Mouse (Mus musculus) intestine, embryonic 16.5 days (tissue): ENCODE results near the gene Tsc2. TPM values are rescaled to one million over a fixed set of nuclear protein-coding genes. Genes with fewer than 3 reads are reported as not detected.

Experiments
- ATAC-seq: fragments of 200-750 bp; cut with Nextera tagmentation; 2 replicates; pipeline ENCODE4 v1.8.0; 2017; ENCODE audit warnings: moderate TSS enrichment, moderate library complexity
- H3K27ac ChIP-seq: fragments of 300-500 bp; sonication (generic); 2 replicates; pipeline ENCODE4 v1.5.1; 2014; ENCODE audit warnings: mild to moderate bottlenecking, low read length
- H3K27me3 ChIP-seq: fragments of 300-500 bp; sonication (generic); replicated peaks from 2 replicates; pipeline ENCODE4 v1.6.1; 2014; ENCODE audit warnings: low read length, control low read depth, mixed read lengths; ENCODE audit not compliant: control insufficient read depth, insufficient read depth
- H3K36me3 ChIP-seq: fragments of 300-500 bp; sonication (generic); 2 replicates; pipeline ENCODE4 v1.6.1; 2014; ENCODE audit warnings: low read length, control low read depth; ENCODE audit not compliant: control insufficient read depth, insufficient read depth
- H3K4me1 ChIP-seq: fragments of 300-500 bp; sonication (generic); 2 replicates; pipeline ENCODE4 v1.6.1; 2014; ENCODE audit warnings: low read length, control low read depth, mixed read lengths; ENCODE audit not compliant: control insufficient read depth, insufficient read depth
- H3K4me2 ChIP-seq: fragments of 300-500 bp; sonication (generic); 2 replicates; pipeline ENCODE4 v1.6.1; 2014; ENCODE audit warnings: low read depth, low read length, control low read depth
- H3K4me3 ChIP-seq: fragments of 300-500 bp; sonication (generic); 2 replicates; pipeline ENCODE4 v1.5.1; 2014; ENCODE audit warnings: mild to moderate bottlenecking, low read length
- H3K9ac ChIP-seq: fragments of 300-500 bp; sonication (generic); 2 replicates; pipeline ENCODE4 v1.6.1; 2014; ENCODE audit warnings: low read depth, low read length
- H3K9me3 ChIP-seq: fragments of 300-500 bp; sonication (generic); 2 replicates; pipeline ENCODE4 v1.6.1; 2016; ENCODE audit warnings: low read length, control low read depth; ENCODE audit not compliant: control insufficient read depth
- WGBS: fragments of 180-500 bp; shearing (Covaris S2); extraction: QIAGEN DNeasy Blood & Tissue Kit; methylation state at CpG from one replicate; pipeline ENCODE4 v1.1.7; 2014; 5-methylcytosine and 5-hydroxymethylcytosine counted together
- polyA plus RNA-seq: library from polyadenylated mRNA; unstranded; fragments of >200 nt; fragmentation: Nextera tagmentation; extraction: Ambion mirVana; gene quantifications from 2 replicates; pipeline ENCODE4 v1.2.1, GENCODE M21; 2015

The Tsc2 gene
- polyA plus RNA-seq, 1 experiment from 2014 or later: 38.5 TPM

DNA sequence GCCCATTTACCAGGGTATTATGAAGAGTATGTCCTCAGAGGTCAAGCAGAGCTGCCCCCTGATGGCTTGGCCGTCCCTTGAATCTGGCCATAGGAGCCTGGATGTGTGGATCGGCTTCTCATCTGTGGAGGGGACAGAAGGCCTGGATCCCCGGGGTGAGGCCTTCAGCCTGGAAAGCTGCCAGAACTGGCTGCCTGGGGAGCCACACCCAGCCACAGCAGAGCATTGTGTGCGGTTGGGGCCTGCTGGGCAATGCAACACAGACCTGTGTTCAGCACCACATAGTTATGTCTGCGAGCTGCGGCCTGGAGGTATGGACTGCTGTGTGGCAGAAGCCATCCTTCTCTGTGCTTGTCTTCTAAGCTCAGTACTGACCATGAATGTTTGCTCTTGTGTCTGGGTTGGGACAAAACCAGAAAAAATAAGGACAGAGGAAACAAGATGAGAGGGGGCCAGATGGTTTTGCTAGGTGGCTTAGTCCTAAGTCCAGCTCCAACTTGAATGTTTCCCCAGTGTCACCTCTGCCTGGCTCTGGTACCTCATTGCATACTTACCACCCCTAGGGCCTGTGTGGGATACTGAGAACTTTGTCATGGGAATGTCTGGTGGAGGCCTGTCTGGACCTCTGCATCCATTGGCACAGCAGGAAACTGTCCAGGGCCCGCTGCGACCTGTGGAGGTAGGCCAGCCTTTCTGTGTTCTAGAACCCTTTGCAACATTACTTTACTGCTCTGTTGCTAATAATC is 65.2 kb downstream of the Tsc2 start:
- H3K27ac ChIP-seq: peak overlapping the region; percentile 40
- WGBS: 49% methylated on average over 8 of the region's 8 CpGs
- ATAC-seq: peak; percentile 91

DNA sequence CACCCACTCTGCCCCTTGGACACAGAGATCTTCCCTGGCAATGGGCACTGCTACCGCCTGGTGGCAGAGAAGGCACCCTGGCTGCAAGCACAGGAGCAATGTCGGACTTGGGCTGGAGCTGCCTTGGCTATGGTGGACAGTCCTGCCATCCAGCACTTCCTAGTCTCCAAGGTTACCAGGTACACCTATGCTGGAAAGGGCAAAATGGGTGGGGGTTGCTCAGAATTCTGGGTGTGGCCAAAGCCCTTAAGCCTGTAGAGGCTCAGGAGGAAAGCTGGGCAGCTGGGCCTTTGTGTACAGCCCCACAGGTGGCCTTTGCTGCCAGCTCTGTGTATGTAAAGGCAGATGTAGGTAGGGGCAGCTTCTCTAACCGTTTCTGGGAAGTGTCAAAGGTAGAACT is 66.6 kb downstream of the Tsc2 start:
- ATAC-seq: 0 out of 2 replicates have a peak, but pooled peaks have one; percentile 12
- Histone ChIP-seq H3K4me3 (no peak overlapping the region), H3K9me3 (no peaks in the 10 kb centered on the region), H3K4me2 (no peak overlapping the region), H3K36me3 (no peaks in the 10 kb centered on the region), H3K9ac (no peak overlapping the region), H3K27ac (no peak overlapping the region), H3K4me1 (peaks cover 16% of the 10 kb centered on the region), H3K27me3 (no peaks in the 10 kb centered on the region)
- 79% methylated on average over 3 of the region's 3 CpGs for WGBS

More for the DNA sequence above, 65.2 kb downstream of the Tsc2 start:
- no peak overlapping the region for H3K4me2 ChIP-seq
- peak overlapping the region; percentile 30; the same call in 1 of the 2 replicates for H3K9ac ChIP-seq
- H3K27me3 ChIP-seq: no peaks in the 10 kb centered on the region
- H3K4me3 ChIP-seq: no peak overlapping the region
- H3K4me1 ChIP-seq: peaks cover 16% of the 10 kb centered on the region
- no peaks in the 10 kb centered on the region; the same call in 1 of the 2 replicates for H3K36me3 ChIP-seq
- H3K9me3 ChIP-seq: no peaks in the 10 kb centered on the region

DNA sequence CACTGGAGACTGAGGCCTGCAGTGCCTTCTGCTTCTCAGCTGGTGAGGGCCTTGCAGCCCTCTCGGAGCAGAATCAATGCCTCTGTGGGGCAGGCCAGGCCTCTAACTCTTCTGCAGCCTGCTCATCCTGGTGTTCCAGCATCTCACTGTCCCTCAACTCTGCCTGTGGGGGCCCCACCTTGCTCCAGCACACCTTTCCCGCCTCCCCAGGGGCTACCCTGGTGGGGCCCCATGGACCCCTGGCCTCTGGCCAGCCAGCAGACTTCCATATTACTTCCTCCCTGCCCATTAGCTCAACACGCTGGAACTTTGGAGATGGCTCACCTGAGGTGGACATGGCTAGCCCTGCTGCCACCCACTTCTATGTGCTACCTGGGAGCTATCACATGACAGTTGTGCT is 67.3 kb downstream of the Tsc2 start:
- Histone ChIP-seq H3K27ac (no peak overlapping the region), H3K4me1 (peaks cover 16% of the 10 kb centered on the region), H3K4me2 (no peak overlapping the region), H3K27me3 (no peaks in the 10 kb centered on the region), H3K4me3 (no peak overlapping the region), H3K36me3 (no peaks in the 10 kb centered on the region), H3K9me3 (no peaks in the 10 kb centered on the region), H3K9ac (no peak overlapping the region)
- ATAC-seq: no peak
- WGBS: 75% methylated on average over 3 of the region's 3 CpGs

DNA sequence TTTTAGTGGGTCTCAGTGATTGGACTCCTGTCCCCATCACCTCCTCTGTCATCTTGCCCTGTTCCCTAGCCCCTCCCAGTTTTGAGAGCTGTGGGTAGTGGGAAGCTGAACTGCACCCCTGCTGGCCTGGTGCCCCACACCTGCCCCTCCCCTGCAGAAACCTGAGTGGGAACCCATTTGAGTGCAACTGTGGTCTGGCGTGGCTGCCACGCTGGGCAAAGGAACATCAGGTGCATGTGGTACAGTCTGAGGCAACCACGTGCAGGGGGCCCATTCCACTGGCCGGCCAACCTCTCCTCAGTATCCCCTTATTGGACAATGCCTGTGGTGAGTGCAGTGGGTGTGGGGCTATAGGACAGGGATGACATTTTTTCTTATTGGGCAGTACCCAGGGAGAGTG is 68.0 kb downstream of the Tsc2 start:
- no peaks in the 10 kb centered on the region for H3K9me3 ChIP-seq

DNA sequence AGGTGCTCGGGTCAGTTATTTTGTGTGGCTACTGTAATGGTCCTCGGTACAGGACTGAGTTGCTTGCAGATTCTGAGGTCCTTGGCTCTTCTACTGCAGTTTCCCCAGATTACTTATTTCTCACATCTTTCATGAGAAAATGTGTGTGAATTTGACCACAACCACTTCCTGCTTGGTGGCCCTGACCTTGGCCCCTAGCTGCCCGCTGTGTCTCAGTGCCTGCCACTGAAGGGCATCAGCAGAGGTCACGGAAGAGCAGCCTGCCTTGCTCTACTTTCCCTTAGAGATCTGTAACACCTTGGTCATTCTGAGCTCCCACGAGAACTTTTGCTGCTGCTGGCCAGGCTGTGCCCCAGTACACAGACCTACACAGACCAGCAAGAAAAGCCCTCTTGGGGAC is 68.8 kb downstream of the Tsc2 start:
- WGBS: 75% methylated on average over 5 of the region's 5 CpGs
- H3K4me3 ChIP-seq: no peak overlapping the region
- no peak for ATAC-seq
- H3K27ac ChIP-seq: no peak overlapping the region
- H3K9me3 ChIP-seq: no peaks in the 10 kb centered on the region
- H3K4me2 ChIP-seq: no peak overlapping the region
- no peaks in the 10 kb centered on the region for H3K27me3 ChIP-seq
- no peaks in the 10 kb centered on the region for H3K36me3 ChIP-seq
- no peak overlapping the region for H3K9ac ChIP-seq
- peaks cover 24% of the 10 kb centered on the region for H3K4me1 ChIP-seq

More for the DNA sequence above, 68.0 kb downstream of the Tsc2 start:
- 89% methylated on average over 4 of the region's 4 CpGs for WGBS
- Histone ChIP-seq H3K36me3 (no peaks in the 10 kb centered on the region), H3K4me2 (no peak overlapping the region), H3K27ac (no peak overlapping the region), H3K27me3 (no peaks in the 10 kb centered on the region), H3K9ac (no peak overlapping the region), H3K4me3 (no peak overlapping the region), H3K4me1 (peaks cover 17% of the 10 kb centered on the region)
- ATAC-seq: no peak

DNA sequence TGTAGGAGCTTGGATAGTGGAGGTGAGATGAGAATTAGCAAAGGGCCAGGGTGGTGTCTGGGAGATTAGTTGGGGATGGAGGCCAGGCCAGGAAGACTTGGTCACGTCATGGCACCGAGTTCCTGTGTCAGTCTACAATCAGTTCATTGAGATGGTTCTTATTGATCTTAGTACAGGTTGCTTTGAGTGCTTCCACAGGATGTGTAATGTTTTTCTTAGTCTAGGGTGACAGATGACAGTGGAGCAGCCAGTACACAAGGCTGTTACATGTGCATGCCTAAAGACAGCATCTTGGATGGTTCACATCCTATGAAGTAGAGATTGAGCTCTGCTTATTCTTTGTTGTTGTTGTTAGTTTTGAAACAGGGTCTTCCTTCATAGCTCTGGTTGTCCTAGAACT is 70.8 kb downstream of the Tsc2 start:
- no peak for ATAC-seq
- no peak overlapping the region for H3K27ac ChIP-seq
- 93% methylated on average over 2 of the region's 2 CpGs for WGBS
- H3K4me3 ChIP-seq: no peak overlapping the region
- H3K9me3 ChIP-seq: no peaks in the 10 kb centered on the region
- H3K36me3 ChIP-seq: no peaks in the 10 kb centered on the region
- no peak overlapping the region for H3K4me2 ChIP-seq
- H3K4me1 ChIP-seq: peaks cover 25% of the 10 kb centered on the region
- H3K9ac ChIP-seq: no peak overlapping the region
- H3K27me3 ChIP-seq: no peaks in the 10 kb centered on the region

DNA sequence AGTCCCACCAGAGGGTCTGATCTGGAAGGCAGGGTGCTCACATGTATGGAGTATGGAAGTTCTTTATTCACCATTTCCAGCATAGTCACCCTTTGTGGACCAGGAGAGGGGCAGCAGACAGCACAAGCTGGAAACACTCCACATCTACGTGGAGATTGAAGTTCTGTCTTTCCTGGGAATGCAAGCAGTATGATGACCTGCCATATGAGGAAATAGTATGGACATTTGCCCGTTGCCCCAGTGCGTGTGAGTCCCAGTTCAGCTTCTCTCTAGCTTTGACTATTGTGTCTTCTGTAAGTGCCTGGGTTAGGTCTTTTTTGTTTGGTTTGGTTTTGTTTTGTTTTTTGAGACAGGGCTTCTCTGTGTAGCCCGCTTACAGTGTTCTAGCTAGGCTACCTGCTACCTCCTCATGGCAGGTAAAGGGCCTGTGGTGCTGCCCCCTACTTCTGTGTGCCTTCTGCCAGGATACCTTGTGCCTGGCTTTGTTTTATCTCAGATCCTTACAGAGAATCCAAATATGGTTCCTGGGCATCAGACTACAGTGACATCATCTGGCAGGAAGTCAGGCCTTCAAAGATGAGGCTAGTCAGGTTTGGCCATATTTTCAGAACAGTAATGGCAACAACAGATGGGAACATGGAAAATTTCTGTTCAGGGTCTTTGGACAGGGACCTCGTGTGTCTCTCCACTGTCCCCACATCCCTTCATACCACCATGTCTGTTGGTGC is 72.0 kb downstream of the Tsc2 start:
- 90% methylated on average over 5 of the region's 5 CpGs for WGBS
- H3K4me1 ChIP-seq: peaks cover 19% of the 10 kb centered on the region
- H3K9me3 ChIP-seq: no peaks in the 10 kb centered on the region
- no peaks in the 10 kb centered on the region for H3K27me3 ChIP-seq
- H3K27ac ChIP-seq: no peak overlapping the region
- H3K4me2 ChIP-seq: no peak overlapping the region
- no peaks in the 10 kb centered on the region for H3K36me3 ChIP-seq
- H3K4me3 ChIP-seq: no peak overlapping the region
- no peak for ATAC-seq
- no peak overlapping the region for H3K9ac ChIP-seq

DNA sequence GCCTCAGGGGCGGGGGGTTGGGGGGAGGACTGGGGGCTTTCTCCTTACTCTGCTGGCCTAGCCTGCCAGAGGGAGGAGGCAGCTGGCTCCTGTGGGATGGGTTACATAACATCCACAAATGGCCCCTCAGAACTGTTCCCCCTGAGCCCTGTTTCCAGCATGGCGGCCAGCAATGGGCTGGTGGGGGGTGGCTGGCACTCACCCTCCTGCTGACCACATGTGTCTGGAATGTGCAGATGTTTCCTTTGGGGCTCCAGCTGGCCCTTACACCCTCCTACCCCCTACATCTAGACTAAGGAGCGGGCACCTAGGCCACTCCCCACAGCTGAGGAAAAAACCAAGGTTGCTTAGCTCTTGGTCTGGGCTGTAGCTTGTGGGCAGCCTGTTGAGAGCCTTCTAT is 73.3 kb downstream of the Tsc2 start:
- Histone ChIP-seq H3K4me2 (peak overlapping the region; percentile 21; the same call in 1 of the 2 replicates), H3K9ac (no peak overlapping the region), H3K4me3 (no peak overlapping the region), H3K27ac (peak overlapping the region; percentile 88), H3K27me3 (no peaks in the 10 kb centered on the region), H3K9me3 (no peaks in the 10 kb centered on the region), H3K4me1 (peaks cover 19% of the 10 kb centered on the region), H3K36me3 (no peaks in the 10 kb centered on the region)
- peak; percentile 39; the same call in 1 of the 2 replicates for ATAC-seq
- 65% methylated on average over 3 of the region's 3 CpGs for whole genome bisulfite sequencing

DNA sequence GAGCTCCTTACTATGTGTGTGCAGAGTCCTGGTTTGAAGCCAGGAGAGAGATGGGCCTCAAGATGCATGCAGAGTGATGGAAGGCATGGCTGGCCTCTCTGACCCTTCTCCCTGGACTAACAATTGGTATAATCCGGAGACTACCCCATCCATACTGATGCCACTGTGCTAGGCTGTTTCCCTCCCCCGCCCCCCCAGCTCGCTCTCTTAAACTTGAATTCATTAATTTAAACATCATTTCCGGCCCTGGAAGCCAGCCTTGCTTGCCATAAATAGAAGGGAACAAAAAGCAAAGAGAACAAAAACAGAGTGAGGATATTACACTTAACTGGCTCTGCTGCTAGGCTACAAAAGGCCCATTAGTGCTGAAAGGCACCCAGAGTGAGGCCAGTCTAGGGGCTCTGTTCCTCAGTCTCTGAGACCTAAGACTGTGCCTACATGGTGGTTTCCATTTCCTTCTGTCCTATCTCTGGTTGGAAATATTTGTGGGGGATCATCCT is 73.8 kb downstream of the Tsc2 start:
- peak; percentile 66 for ATAC-seq
- Histone ChIP-seq H3K4me1 (peaks cover 19% of the 10 kb centered on the region), H3K4me2 (peak overlapping the region; percentile 21; the same call in 1 of the 2 replicates), H3K4me3 (no peak overlapping the region), H3K27me3 (no peaks in the 10 kb centered on the region), H3K36me3 (no peaks in the 10 kb centered on the region), H3K9me3 (no peaks in the 10 kb centered on the region), H3K9ac (no peak overlapping the region), H3K27ac (peak overlapping the region; percentile 88)
- 54% methylated on average over 4 of the region's 4 CpGs for WGBS
